Mouse (Mus musculus) lung, adult 2 months (tissue): ENCODE measurements around the gene Tmem116. TPM values are rescaled to one million over a fixed set of nuclear protein-coding genes. Genes with fewer than 3 reads are reported as not detected.

Experiments
- DNase-seq: peaks from one replicate; pipeline ENCODE4 v3.0.0; 2022
- H3K4me1 ChIP-seq: fragments of 200-500 bp; 2 replicates; pipeline ENCODE4 v1.6.1; 2011; ENCODE audit warnings: low read length; ENCODE audit not compliant: control insufficient read depth, insufficient read depth
- H3K4me3 ChIP-seq: fragments of 200-500 bp; replicated peaks from 2 replicates; pipeline ENCODE3; 2011; ENCODE audit warnings: low read depth, mild to moderate bottlenecking, control low read depth, low read length; ENCODE audit errors: extremely low read depth
- CTCF ChIP-seq: fragments of 200-500 bp; IDR thresholded peaks from 2 replicates; pipeline ENCODE4 v1.5.1; 2011; ENCODE audit warnings: mild to moderate bottlenecking, low read length, control low read depth; ENCODE audit not compliant: insufficient read depth
- POLR2A ChIP-seq: fragments of 200-500 bp; IDR thresholded peaks from 2 replicates; pipeline ENCODE4 v1.6.1; 2011; ENCODE audit warnings: low read depth, mild to moderate bottlenecking, control low read depth, low read length, borderline replicate concordance; ENCODE audit errors: extremely low read depth
- WGBS: fragments of 180-500 bp; shearing (Covaris S2); methylation state at CpG from one replicate; pipeline ENCODE4 v1.1.7; 2018; 5-methylcytosine and 5-hydroxymethylcytosine counted together
- polyA plus RNA-seq: library from polyadenylated mRNA; depleted of rRNA; stranded (reverse); fragments of >200 nt; gene quantifications from 2 replicates; pipeline ENCODE4 v1.2.3, GENCODE M21; 2012

Tmem116 gene
- polyA plus RNA-seq, 1 experiment = 23.6 TPM

GRCm38 (mm10) chr5:121544910-121545792 lies 93.5 kb downstream of the Tmem116 start, which contains the start of the genes Adam1a and Gm42878:
Adam1a (minus strand) TSS chr5:121545482.
Gm42878 (minus strand) TSS chr5:121545482.
- TF ChIP-seq CTCF (no peak), POLR2A (no peak)
- no peak for DNase-seq
- H3K4me3 ChIP-seq = peak within 1 kb of the TSS; percentile 79
- WGBS = under 1% methylated on average over 91 of the region's 97 CpGs
- H3K4me1 ChIP-seq = peaks cover 10% of the 10 kb centered on the region; the same call in 1 of the 2 replicates

GRCm38 (mm10) chr5:121545793-121546529 lies 94.3 kb downstream of the Tmem116 start, which contains the start of gene Mapkapk5:
Mapkapk5 (minus strand) TSS chr5:121545905.
- H3K4me3 ChIP-seq = peak within 1 kb of the TSS; percentile 79
- peak; percentile 98 for DNase-seq
- TF ChIP-seq CTCF = no peak
- TF ChIP-seq POLR2A = peak; percentile 70; the same call in 1 of the 2 replicates
- 1% methylated on average over 45 of the region's 55 CpGs for WGBS
- H3K4me1 ChIP-seq = peaks cover 10% of the 10 kb centered on the region; the same call in 1 of the 2 replicates

- DNase-seq = no peak
- WGBS = 11% methylated on average over 6 of the region's 6 CpGs
- H3K4me3 ChIP-seq = no peak overlapping the region
- TF ChIP-seq CTCF (peak; percentile 70), POLR2A (no peak)
- peaks cover 10% of the 10 kb centered on the region; the same call in 1 of the 2 replicates for H3K4me1 ChIP-seq
These were observed 94.8 kb downstream of the Tmem116 start for GRCm38 (mm10) chr5:121546530-121546895.

GRCm38 (mm10) chr5:121547084-121547483 lies 95.4 kb downstream of the Tmem116 start:
- Histone ChIP-seq H3K4me1 (peaks cover 9% of the 10 kb centered on the region; the same call in 1 of the 2 replicates), H3K4me3 (no peak overlapping the region)
- 85% methylated on average over 3 of the region's 3 CpGs for WGBS
- DNase-seq = no peak
- TF ChIP-seq POLR2A (no peak), CTCF (no peak)

GRCm38 (mm10) chr5:121549196-121549595 lies 97.5 kb downstream of the Tmem116 start:
- WGBS = 78% methylated on average over 7 of the region's 7 CpGs
- TF ChIP-seq CTCF (no peak), POLR2A (no peak)
- H3K4me3 ChIP-seq = no peak overlapping the region
- H3K4me1 ChIP-seq = peaks cover 3% of the 10 kb centered on the region; the same call in 1 of the 2 replicates
- DNase-seq = no peak

GRCm38 (mm10) chr5:121562436-121562835 lies 110.7 kb downstream of the Tmem116 start:
- H3K4me1 ChIP-seq = peaks cover 4% of the 10 kb centered on the region; the same call in 1 of the 2 replicates
- no peak overlapping the region for H3K4me3 ChIP-seq
- no peak for TF ChIP-seq POLR2A
- no peak for TF ChIP-seq CTCF
- 79% methylated on average over 3 of the region's 3 CpGs for WGBS
- no peak for DNase-seq

GRCm38 (mm10) chr5:121564468-121564895 lies 112.8 kb downstream of the Tmem116 start:
- Histone ChIP-seq H3K4me3 (peak overlapping the region; percentile 40), H3K4me1 (peaks cover 4% of the 10 kb centered on the region; the same call in 1 of the 2 replicates)
- TF ChIP-seq POLR2A (no peak), CTCF (peak; percentile 89)
- DNase-seq = peak; percentile 89
- 2% methylated on average over 11 of the region's 11 CpGs for WGBS

- no peak for DNase-seq
- peaks cover 4% of the 10 kb centered on the region; the same call in 1 of the 2 replicates for H3K4me1 ChIP-seq
- no peak overlapping the region for H3K4me3 ChIP-seq
- WGBS = 84% methylated on average over 16 of the region's 16 CpGs
- TF ChIP-seq POLR2A (no peak), CTCF (no peak)
These were observed 114.5 kb downstream of the Tmem116 start for GRCm38 (mm10) chr5:121566035-121566681.
